ENCODE assay signal across 21 mouse cellular contexts in the genomic region with DNA sequence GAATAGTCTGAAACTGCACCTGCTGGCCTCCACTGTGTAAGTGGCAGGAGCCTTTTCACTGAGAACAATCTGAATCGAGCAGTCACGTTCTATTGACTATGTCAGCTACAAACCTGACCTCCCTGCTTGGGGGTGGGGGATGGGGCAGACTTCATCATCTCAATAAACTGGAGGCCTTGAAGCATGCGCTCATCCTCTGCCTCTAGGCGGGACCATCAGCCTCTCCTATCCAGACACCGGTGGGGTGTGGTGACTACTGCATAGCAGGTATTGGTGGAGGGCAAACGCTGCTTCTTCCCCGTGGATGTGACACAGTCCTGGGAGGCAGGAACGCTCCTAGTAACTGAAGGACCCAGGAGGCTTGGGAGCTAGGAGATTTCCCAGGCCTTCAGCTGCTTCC. TPM values are rescaled to one million over a fixed set of nuclear protein-coding genes. Genes with fewer than 3 reads are reported as not detected.
DNase-seq lines count a peak whose midpoint lies in the region; ATAC-seq and TF ChIP-seq lines count a peak whose summit lies in the region.
"Had no signal": no experiment of that assay in that cellular context is flagged by ENCODE, and none has a peak within 500 bp of the region (broad histone marks: within the 10 kb centered on the region; RNA-seq: fewer than 3 reads in every experiment).

No protein-coding gene starts in this region.

- WGBS in kidney, embryonic 15.5 days, result 63% methylated on average over 8 of the region's 8 CpGs
- 47% methylated on average over 8 of the region's 8 CpGs for WGBS in small intestine, adult 2 months

- TF ChIP-seq POLR2A in small intestine, adult 2 months (IDR thresholded peaks at IDR 0.05; ENCODE audit: low read depth, low read length), result no peak

- ATAC-seq in kidney, embryonic 15.5 days (replicated peaks; ENCODE audit: low FRiP score), result no peak
- ATAC-seq in G1E (ENCODE audit: extremely low read depth, insufficient number of reproducible peaks, low FRiP score, poor library complexity, severe bottlenecking), result peak; percentile 9; the same call in 1 of the 2 replicates
- ATAC-seq: forebrain, postnatal 0 days; inflammation-experienced regulatory T-cells, adult 6 months had no signal

- H3K27ac ChIP-seq in kidney, embryonic 15.5 days, result peak overlapping the region; percentile 78
- H3K27ac ChIP-seq in small intestine, adult 2 months (ENCODE audit: insufficient read depth, low read depth, low read length), result peak overlapping the region; percentile 95
- H3K27ac ChIP-seq: hindbrain, embryonic 12.5 days; layer of hippocampus, adult 2 months; liver, embryonic 14.5 days; neural tube, embryonic 12.5 days had no signal

- H3K27me3 ChIP-seq in kidney, embryonic 15.5 days, result peaks cover 4% of the 10 kb centered on the region; the same call in 1 of the 2 replicates
- H3K27me3 ChIP-seq in E14TG2a.4 (ENCODE audit: insufficient read depth, low read length) (no peaks in the 10 kb centered on the region), G1E (ENCODE audit: insufficient read depth, low read length) (no peaks in the 10 kb centered on the region)
- no peaks in the 10 kb centered on the region for H3K27me3 ChIP-seq in small intestine, adult 2 months (ENCODE audit: control insufficient read depth, insufficient read depth, low read length)

- no peaks in the 10 kb centered on the region for H3K9me3 ChIP-seq in kidney, embryonic 15.5 days (replicated peaks)
- no peaks in the 10 kb centered on the region for H3K9me3 ChIP-seq in E14TG2a.4 (ENCODE audit: low read length)
- no peaks in the 10 kb centered on the region for H3K9me3 ChIP-seq in G1E (replicated peaks)
- H3K9me3 ChIP-seq: hindbrain, embryonic 12.5 days; neural tube, embryonic 12.5 days had no signal

- TF ChIP-seq CTCF in E14TG2a.4 (conservative IDR thresholded peaks at IDR 0.05; ENCODE audit: low read length) (no peak), G1E (IDR thresholded peaks at IDR 0.05; ENCODE audit: low read depth, low read length) (no peak)
- no peak for TF ChIP-seq CTCF in small intestine, adult 2 months (IDR thresholded peaks at IDR 0.05; ENCODE audit: extremely low read depth, insufficient read length, insufficient replicate concordance, low read depth, low read length)

- no peak for DNase-seq in kidney, postnatal 10 days
- DNase-seq in G1E (ENCODE audit: low spot score), result no peak
- no peak for DNase-seq in thymus, postnatal 10 days (ENCODE audit: low spot score in 2 of 2)
- DNase-seq in spleen, postnatal 10 days (ENCODE audit: low spot score in 2 of 2), result no peak
- DNase-seq: adrenal gland, postnatal 25 days; B cell, adult 2 months; cerebellum, adult 2 months; forebrain, postnatal 0 days; gastrocnemius, postnatal 14 days; lung, postnatal 10 days; thymus, postnatal 4 days had no signal

- H3K4me1 ChIP-seq in kidney, embryonic 15.5 days, result peaks cover 84% of the 10 kb centered on the region
- H3K4me1 ChIP-seq in E14TG2a.4 (replicated peaks; ENCODE audit: low read depth, low read length) (peaks cover 97% of the 10 kb centered on the region), G1E (ENCODE audit: insufficient read depth, low read depth, low read length) (peaks cover 94% of the 10 kb centered on the region)
- H3K4me1 ChIP-seq in small intestine, adult 2 months (ENCODE audit: control insufficient read depth, insufficient read depth, insufficient read length, low read length), result peaks cover 63% of the 10 kb centered on the region

- no peak overlapping the region for H3K4me3 ChIP-seq in kidney, embryonic 15.5 days (replicated peaks)
- H3K4me3 ChIP-seq in E14TG2a.4 (replicated peaks; ENCODE audit: low read length), result peak overlapping the region; percentile 77
- H3K4me3 ChIP-seq in G1E (ENCODE audit: low read depth, low read length), result peak overlapping the region; percentile 68; the same call in 1 of the 2 replicates
- peak overlapping the region; percentile 28 for H3K4me3 ChIP-seq in small intestine, adult 2 months (ENCODE audit: low read depth, low read length)
- H3K4me3 ChIP-seq: hindbrain, embryonic 12.5 days; layer of hippocampus, adult 2 months; neural tube, embryonic 12.5 days had no signal

- no peak overlapping the region for H3K4me2 ChIP-seq in kidney, embryonic 15.5 days
- H3K4me2 ChIP-seq: hindbrain, embryonic 12.5 days; neural tube, embryonic 12.5 days had no signal

- H3K36me3 ChIP-seq in kidney, embryonic 15.5 days, result no peaks in the 10 kb centered on the region
- H3K36me3 ChIP-seq in E14TG2a.4 (ENCODE audit: insufficient read depth, low read length), result peaks cover 10% of the 10 kb centered on the region
- peaks cover 75% of the 10 kb centered on the region for H3K36me3 ChIP-seq in G1E (replicated peaks)
- peaks cover 3% of the 10 kb centered on the region for H3K36me3 ChIP-seq in small intestine, adult 2 months (ENCODE audit: control insufficient read depth, insufficient read depth, low read length)
- H3K36me3 ChIP-seq: hindbrain, embryonic 12.5 days; neural tube, embryonic 12.5 days had no signal

- no peak overlapping the region for H3K9ac ChIP-seq in kidney, embryonic 15.5 days
- H3K9ac ChIP-seq: forebrain, postnatal 0 days; hindbrain, embryonic 12.5 days; liver, embryonic 14.5 days; neural tube, embryonic 12.5 days had no signal

RNA-seq across cellular contexts. Expression of a gene that starts 30.3 kb away (rescaled TPM):
- polyA plus RNA-seq in kidney, embryonic 15.5 days (2015; fragmentation: Nextera tagmentation; extraction: Ambion mirVana), result 8.3 and 9.1 TPM in 2 replicates
- total RNA-seq in G1E (2014; fragmentation: Nextera tagmentation) (67.9 and 76.6 TPM in 2 replicates), G1E (2017) (22.0 and 23.6 TPM in 2 replicates)
- 182 and 196 TPM in 2 replicates for polyA plus RNA-seq in G1E (2012)
- 102 and 267 TPM in 2 replicates for polyA plus RNA-seq in small intestine, adult 2 months (2012; rRNA removed)

RNA-seq across cellular contexts. Expression of a gene that starts 41.4 kb away (rescaled TPM):
- polyA plus RNA-seq in kidney, embryonic 15.5 days (2015; fragmentation: Nextera tagmentation; extraction: Ambion mirVana), result 81.3 and 87.4 TPM in 2 replicates
- total RNA-seq in G1E (2014; fragmentation: Nextera tagmentation) (106 and 115 TPM in 2 replicates), G1E (2017) (74.5 and 79.1 TPM in 2 replicates)
- 65.8 and 74.8 TPM in 2 replicates for polyA plus RNA-seq in G1E (2012)
- polyA plus RNA-seq in small intestine, adult 2 months (2012; rRNA removed), result 5.5 and 7.8 TPM in 2 replicates

RNA-seq across cellular contexts. Expression of a gene that starts 41.4 kb away (rescaled TPM):
- 24.3 and 25.9 TPM in 2 replicates for polyA plus RNA-seq in kidney, embryonic 15.5 days (2015; fragmentation: Nextera tagmentation; extraction: Ambion mirVana)
- total RNA-seq in G1E (2014; fragmentation: Nextera tagmentation) (124 and 145 TPM in 2 replicates), G1E (2017) (47.9 and 57.6 TPM in 2 replicates)
- polyA plus RNA-seq in G1E (2012), result 3.4 and 4.5 TPM in 2 replicates
- 2.3 and 6.4 TPM in 2 replicates for polyA plus RNA-seq in small intestine, adult 2 months (2012; rRNA removed)

RNA-seq across cellular contexts. Expression of a gene that starts 56.5 kb away (rescaled TPM):
- 1.1 and 1.6 TPM in 2 replicates for polyA plus RNA-seq in kidney, embryonic 15.5 days (2015; fragmentation: Nextera tagmentation; extraction: Ambion mirVana)
- total RNA-seq in G1E (2014; fragmentation: Nextera tagmentation) (17.2 and 18.7 TPM in 2 replicates), G1E (2017) (2.1 TPM in 2 replicates)
- polyA plus RNA-seq in G1E (2012), result 6.1 and 6.9 TPM in 2 replicates
- polyA plus RNA-seq in small intestine, adult 2 months (2012; rRNA removed), result 0.34 and 0.37 TPM in 2 replicates
- total RNA-seq: megakaryocyte-erythroid progenitor cell, adult 5-6 weeks; monocyte, adult 5-6 weeks had no signal

Comparison
In these comparisons a context has a peak if more than half of its experiments do, and no peak if none do; other contexts are left out.
1. RNA of a gene that starts 30.3 kb away (polyA plus RNA-seq): 102 to 267 TPM in small intestine, adult 2 months and 182 to 196 TPM in G1E; 8.3 to 9.1 TPM in kidney, embryonic 15.5 days; every median in the first group is over 10 times any median in the second.